Mouse (Mus musculus): ENCODE results near the gene Ccdc162.

DNA sequence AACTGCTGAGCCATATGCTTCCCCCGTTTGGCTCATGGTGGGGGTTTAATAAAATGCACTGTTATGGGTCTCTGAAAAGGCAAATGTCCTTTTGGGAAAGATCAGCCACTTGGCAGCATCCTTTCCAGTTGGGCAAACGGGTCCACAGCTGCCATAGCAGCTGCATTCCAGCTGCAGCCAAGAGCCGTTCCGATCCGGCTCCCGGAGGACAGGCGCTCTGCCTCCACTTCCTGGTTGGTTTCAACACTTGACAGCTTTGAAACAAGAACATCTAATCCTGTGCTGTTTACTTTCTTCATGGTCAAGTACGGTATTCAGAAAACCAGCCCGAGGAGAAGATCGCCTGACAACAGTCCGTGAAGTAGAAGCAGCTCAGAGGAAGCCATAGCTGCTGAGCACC is 19.4 kb downstream of the Ccdc162 start:
- TF ChIP-seq MAFK (IDR thresholded peaks at IDR 0.05; ENCODE audit: insufficient read depth, low read depth, low read length), result no peak
- no peak for TF ChIP-seq HCFC1 (IDR thresholded peaks at IDR 0.05; ENCODE audit: borderline replicate concordance, insufficient read depth, low read length)
- no peak for TF ChIP-seq ZC3H11A (IDR thresholded peaks at IDR 0.05; ENCODE audit: borderline replicate concordance, low read depth, low read length)
- TF ChIP-seq ZNF384 (IDR thresholded peaks at IDR 0.05; ENCODE audit: low read depth, low read length), result no peak

Data from ES-E14 (cell line).